ENCODE assay signal across 16 mouse cellular contexts in genomic region chr4:55937833-55938232, GRCm38 (mm10).
"Had no signal": no experiment of that assay in that cellular context is flagged by ENCODE, and none has a peak within 500 bp of the region (broad histone marks: within the 10 kb centered on the region; RNA-seq: fewer than 3 reads in every experiment).

No protein-coding gene starts in this region.

- H3K4me3 ChIP-seq: neural tube, embryonic 12.5 days; neural tube, embryonic 13.5 days; neural tube, embryonic 15.5 days; stomach, embryonic 15.5 days had no signal

- H3K27me3 ChIP-seq: neural tube, embryonic 12.5 days; neural tube, embryonic 13.5 days; neural tube, embryonic 15.5 days; stomach, embryonic 15.5 days had no signal

- H3K4me1 ChIP-seq: neural tube, embryonic 12.5 days; neural tube, embryonic 13.5 days; neural tube, embryonic 15.5 days; stomach, embryonic 15.5 days had no signal

- H3K27ac ChIP-seq: neural tube, embryonic 12.5 days; neural tube, embryonic 13.5 days; neural tube, embryonic 15.5 days; stomach, embryonic 15.5 days; stomach, postnatal 0 days had no signal

- H3K9ac ChIP-seq: neural tube, embryonic 12.5 days; neural tube, embryonic 13.5 days; neural tube, embryonic 15.5 days; stomach, embryonic 15.5 days had no signal

- DNase-seq: retina, postnatal 1 day; right cerebral cortex, adult 18-20 months; right cerebral cortex, postnatal 14 days; right cerebral cortex, postnatal 25 days; right cerebral cortex, postnatal 4 days; thymus, adult 18-20 months; thymus, adult 2 months; thymus, postnatal 14 days; thymus, postnatal 25 days; thymus, postnatal 36 days; thymus, postnatal 4 days had no signal

- H3K4me2 ChIP-seq: neural tube, embryonic 12.5 days; neural tube, embryonic 13.5 days; neural tube, embryonic 15.5 days; stomach, embryonic 15.5 days had no signal

- H3K36me3 ChIP-seq: neural tube, embryonic 12.5 days; neural tube, embryonic 13.5 days; neural tube, embryonic 15.5 days; stomach, embryonic 15.5 days had no signal

- H3K9me3 ChIP-seq: neural tube, embryonic 12.5 days; neural tube, embryonic 13.5 days; neural tube, embryonic 15.5 days; stomach, embryonic 15.5 days had no signal
